Mouse (Mus musculus): ENCODE measurements around the gene Tle3.

DNA sequence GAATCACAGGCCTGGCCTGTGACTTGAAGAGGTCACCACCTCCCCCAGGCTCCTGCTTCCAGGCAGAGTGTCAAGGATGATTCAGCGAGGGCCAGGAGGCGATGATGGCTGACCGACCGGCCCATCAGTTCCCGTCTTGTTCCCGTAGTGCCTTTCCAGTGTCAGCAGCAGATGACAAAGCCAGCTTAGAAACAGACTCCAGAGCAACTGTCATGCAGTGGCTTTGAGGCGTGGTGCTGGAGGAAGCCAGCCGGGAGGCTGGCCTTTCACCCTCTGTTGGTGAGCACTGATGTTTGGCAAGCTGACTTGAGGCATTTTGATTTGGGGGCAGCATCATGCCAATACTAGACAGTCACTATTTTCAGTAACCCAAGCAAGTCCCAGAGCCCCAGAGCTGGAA is 6.3 kb downstream of the Tle3 start:
- TF ChIP-seq CTCF (IDR thresholded peaks at IDR 0.05; ENCODE audit: control insufficient read depth, insufficient read depth, insufficient read length): no peak
- peak; percentile 25 for TF ChIP-seq MAX (IDR thresholded peaks at IDR 0.05)
